Mouse (Mus musculus) limb, embryonic 14.5 days (tissue): ENCODE results near the gene Yipf1. TPM values are rescaled to one million over a fixed set of nuclear protein-coding genes. Genes with fewer than 3 reads are reported as not detected.

Experiments used
- ATAC-seq: fragments of 200-750 bp; cut with Nextera tagmentation; 2 replicates; pipeline ENCODE4 v1.8.0; 2017; ENCODE audit warnings: low read depth, moderate number of reproducible peaks, moderate TSS enrichment; ENCODE audit not compliant: low FRiP score
- DNase-seq: peaks from one replicate; pipeline ENCODE4 v3.0.0-alpha.2; 2015; ENCODE audit warnings: low spot score
- H3K27ac ChIP-seq: fragments of 300-500 bp; sonication (generic); replicated peaks from 2 replicates; pipeline ENCODE4 v1.5.1; 2014; ENCODE audit warnings: low read depth, mild to moderate bottlenecking, low read length, moderate library complexity, mixed read lengths
- H3K27me3 ChIP-seq: fragments of 300-500 bp; sonication (generic); 2 replicates; pipeline ENCODE4 v1.6.1; 2014; ENCODE audit warnings: low read length, mixed read lengths; ENCODE audit not compliant: control insufficient read depth, insufficient read depth
- H3K36me3 ChIP-seq: fragments of 300-500 bp; sonication (generic); 2 replicates; pipeline ENCODE4 v1.6.1; 2014; ENCODE audit warnings: mild to moderate bottlenecking, low read length, moderate library complexity, mixed read lengths; ENCODE audit not compliant: control insufficient read depth, insufficient read depth
- H3K4me1 ChIP-seq: fragments of 300-500 bp; sonication (generic); 2 replicates; pipeline ENCODE4 v1.6.1; 2014; ENCODE audit warnings: antibody characterized with exemption, low read length, mixed read lengths; ENCODE audit not compliant: control insufficient read depth, insufficient read depth
- H3K4me2 ChIP-seq: fragments of 300-500 bp; sonication (generic); replicated peaks from 2 replicates; pipeline ENCODE4 v1.6.1; 2014; ENCODE audit warnings: low read depth, mild to moderate bottlenecking, low read length, moderate library complexity; ENCODE audit not compliant: severe bottlenecking
- H3K4me3 ChIP-seq: fragments of 300-500 bp; sonication (generic); replicated peaks from 2 replicates; pipeline ENCODE4 v1.5.1; 2014; ENCODE audit warnings: low read length
- H3K9ac ChIP-seq: fragments of 300-500 bp; sonication (generic); 2 replicates; pipeline ENCODE4 v1.6.1; 2014; ENCODE audit warnings: mild to moderate bottlenecking, low read depth, low read length, moderate library complexity; ENCODE audit not compliant: severe bottlenecking
- H3K9me3 ChIP-seq: fragments of 300-500 bp; sonication (generic); 2 replicates; pipeline ENCODE4 v1.6.1; 2016; ENCODE audit warnings: low read length; ENCODE audit not compliant: control insufficient read depth
- POLR2A ChIP-seq: fragments of 200-500 bp; IDR thresholded peaks from 2 replicates; pipeline ENCODE4 v1.8.0; 2012; ENCODE audit warnings: inconsistent platforms, mild to moderate bottlenecking, moderate library complexity, borderline replicate concordance; ENCODE audit not compliant: insufficient read depth, insufficient read length; ENCODE audit errors: extremely low read depth
- WGBS: fragments of 180-500 bp; shearing (Covaris S2); extraction: QIAGEN DNeasy Blood & Tissue Kit; methylation state at CpG from one replicate; pipeline ENCODE4 v1.1.7; 2014; 5-methylcytosine and 5-hydroxymethylcytosine counted together
- polyA plus RNA-seq, 2 experiments: library from polyadenylated mRNA; depleted of rRNA in 1 of 2; stranded (reverse) in 1 of 2; unstranded in 1 of 2; fragments of >200 nt; fragmentation: Nextera tagmentation in 1 of 2; extraction: Ambion mirVana in 1 of 2; gene quantifications; 2 replicates each; pipeline versions ENCODE4 v1.2.1 to v1.2.3; 2012 to 2014

Gene Yipf1
- polyA plus RNA-seq, 2 experiments, result 35.8 to 55.2 TPM

DNA sequence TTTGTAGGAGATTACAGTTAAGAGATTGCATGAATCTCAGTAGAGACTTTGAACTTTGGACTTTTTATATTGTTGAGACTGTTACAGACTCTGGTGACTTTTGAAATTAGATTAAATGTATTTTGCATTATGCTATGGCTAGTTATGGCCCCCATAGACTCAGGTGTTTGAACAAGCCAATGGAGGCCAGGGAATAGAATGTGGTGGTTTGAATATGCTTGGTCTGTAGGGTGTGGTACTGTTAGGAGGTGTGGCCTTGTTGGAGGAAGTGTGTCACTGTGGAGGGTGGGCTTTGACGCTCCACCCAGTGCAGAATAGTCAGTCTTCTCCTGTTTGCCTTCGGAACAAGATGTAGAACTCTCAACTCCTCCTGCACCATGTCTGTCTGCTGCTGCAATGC is 8.9 kb downstream of the Yipf1 start:
- H3K9me3 ChIP-seq, result no peaks in the 10 kb centered on the region
- peaks cover 57% of the 10 kb centered on the region for H3K36me3 ChIP-seq

DNA sequence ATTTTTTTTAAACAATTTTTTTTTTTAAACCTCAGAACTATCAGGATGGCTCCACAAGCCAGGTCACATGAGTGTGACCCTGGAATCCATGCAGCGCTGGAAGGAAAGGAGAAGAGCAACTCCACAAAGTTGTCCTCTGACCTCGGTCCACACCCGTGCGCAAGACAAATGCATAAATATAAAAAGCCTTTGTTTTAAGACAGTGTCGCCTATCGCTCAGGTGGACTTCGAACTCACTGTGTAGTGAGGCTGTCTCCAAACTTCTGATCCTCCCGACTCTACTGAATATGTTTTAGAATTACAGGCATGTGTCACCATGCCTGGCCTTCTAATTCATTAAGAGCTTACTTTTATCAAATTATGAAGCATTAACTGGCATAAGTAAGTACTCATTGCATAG is 14.4 kb downstream of the Yipf1 start:
- no peak for DNase-seq
- no peak overlapping the region for H3K27ac ChIP-seq
- no peak for TF ChIP-seq POLR2A
- H3K9ac ChIP-seq, result no peak overlapping the region
- H3K4me1 ChIP-seq, result no peaks in the 10 kb centered on the region
- H3K4me3 ChIP-seq, result no peak overlapping the region
- no peaks in the 10 kb centered on the region for H3K27me3 ChIP-seq
- no peak for ATAC-seq
- no peak overlapping the region for H3K4me2 ChIP-seq
- no peaks in the 10 kb centered on the region for H3K9me3 ChIP-seq
- H3K36me3 ChIP-seq, result peaks cover 19% of the 10 kb centered on the region
- WGBS, result 94% methylated on average over 8 of the region's 8 CpGs

More for the DNA sequence above, 8.9 kb downstream of the Yipf1 start:
- Histone ChIP-seq H3K9ac (no peak overlapping the region), H3K4me1 (no peaks in the 10 kb centered on the region), H3K27ac (no peak overlapping the region), H3K4me2 (no peak overlapping the region), H3K4me3 (no peak overlapping the region), H3K27me3 (no peaks in the 10 kb centered on the region)
- DNase-seq, result no peak
- no peak for TF ChIP-seq POLR2A
- ATAC-seq, result no peak
- WGBS, result 91% methylated on average over 2 of the region's 2 CpGs

DNA sequence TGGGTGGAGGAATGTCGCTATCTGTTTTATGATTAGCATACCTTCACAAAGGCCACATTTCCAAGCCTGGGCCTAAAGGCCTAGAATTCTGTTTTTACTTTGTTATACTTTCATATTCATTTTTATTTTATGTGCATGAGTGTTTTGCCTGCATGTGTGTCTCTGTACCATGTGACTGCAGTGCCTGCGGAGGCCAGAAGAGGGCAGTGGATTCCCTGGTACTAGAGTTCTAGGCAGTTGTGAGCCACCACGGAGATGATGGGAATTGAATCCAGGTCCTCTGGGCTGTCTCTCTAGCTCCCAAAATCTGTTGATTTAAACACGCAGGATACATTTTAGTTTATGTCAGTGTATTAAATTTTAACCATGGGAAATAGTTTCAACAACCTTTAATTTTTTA is 19.4 kb downstream of the Yipf1 start:
- Histone ChIP-seq H3K4me1 (no peaks in the 10 kb centered on the region), H3K4me2 (no peak overlapping the region), H3K9ac (no peak overlapping the region), H3K4me3 (no peak overlapping the region), H3K27me3 (no peaks in the 10 kb centered on the region), H3K9me3 (no peaks in the 10 kb centered on the region), H3K27ac (no peak overlapping the region), H3K36me3 (peaks cover 12% of the 10 kb centered on the region)
- no peak for TF ChIP-seq POLR2A
- DNase-seq (no peak), ATAC-seq (no peak)
- WGBS, result 88% methylated on average over 4 of the region's 4 CpGs

DNA sequence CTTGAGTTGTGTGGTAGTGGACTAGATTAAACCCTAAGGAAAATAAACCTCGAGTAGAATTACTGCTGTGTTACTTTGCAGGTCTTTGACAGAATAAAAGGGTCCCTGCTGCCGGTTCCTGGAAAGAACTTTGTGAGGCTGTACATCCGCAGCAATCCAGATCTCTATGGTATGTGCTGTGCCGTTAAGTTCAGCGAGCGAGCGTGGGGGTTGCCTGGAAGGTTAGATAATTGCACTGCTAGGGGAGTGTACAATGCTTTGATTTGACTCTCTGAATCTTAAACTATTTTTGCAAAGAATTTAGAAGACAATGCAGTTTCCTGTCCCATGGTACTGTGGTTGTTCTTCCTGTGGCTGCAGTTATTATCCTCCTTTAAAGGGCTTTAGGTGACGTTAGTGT is 22.2 kb downstream of the Yipf1 start:
- 67% methylated on average over 8 of the region's 8 CpGs for WGBS
- H3K4me2 ChIP-seq, result no peak overlapping the region
- H3K4me3 ChIP-seq, result no peak overlapping the region
- H3K36me3 ChIP-seq, result peaks cover 9% of the 10 kb centered on the region; the same call in 1 of the 2 replicates
- H3K9ac ChIP-seq, result no peak overlapping the region
- no peaks in the 10 kb centered on the region for H3K27me3 ChIP-seq
- 0 out of 2 replicates have a peak, but pooled peaks cover 2% of the 10 kb centered on the region for H3K4me1 ChIP-seq
- ATAC-seq (no peak), DNase-seq (no peak)
- no peaks in the 10 kb centered on the region for H3K9me3 ChIP-seq
- H3K27ac ChIP-seq, result no peak overlapping the region
- no peak for TF ChIP-seq POLR2A

DNA sequence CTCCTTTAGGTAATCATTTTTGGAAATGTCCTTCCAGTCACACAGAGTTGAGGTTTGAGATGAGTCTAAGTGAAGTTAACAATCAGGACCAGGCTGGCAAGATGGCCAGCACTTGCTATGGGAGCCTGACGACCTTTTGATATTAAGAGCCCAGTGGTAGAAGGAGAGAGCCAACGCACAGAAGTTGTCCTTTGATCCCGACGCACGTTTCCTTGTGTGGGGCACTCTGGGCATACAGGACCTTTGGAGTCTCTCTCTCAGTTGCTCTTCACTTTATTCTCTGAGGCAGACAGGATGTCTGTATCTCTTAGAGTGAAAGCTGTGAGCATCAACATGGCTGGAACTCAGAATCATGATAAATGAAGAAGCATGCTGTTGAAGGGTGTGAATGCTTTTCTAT is 23.3 kb downstream of the Yipf1 start:
- Histone ChIP-seq H3K36me3 (peaks cover 9% of the 10 kb centered on the region; the same call in 1 of the 2 replicates), H3K4me2 (no peak overlapping the region), H3K27me3 (no peaks in the 10 kb centered on the region), H3K4me3 (no peak overlapping the region), H3K4me1 (peaks cover 2% of the 10 kb centered on the region; the same call in 1 of the 2 replicates), H3K9me3 (no peaks in the 10 kb centered on the region), H3K9ac (no peak overlapping the region), H3K27ac (no peak overlapping the region)
- WGBS, result 84% methylated on average over 5 of the region's 5 CpGs
- ATAC-seq (no peak), DNase-seq (no peak)
- no peak for TF ChIP-seq POLR2A

DNA sequence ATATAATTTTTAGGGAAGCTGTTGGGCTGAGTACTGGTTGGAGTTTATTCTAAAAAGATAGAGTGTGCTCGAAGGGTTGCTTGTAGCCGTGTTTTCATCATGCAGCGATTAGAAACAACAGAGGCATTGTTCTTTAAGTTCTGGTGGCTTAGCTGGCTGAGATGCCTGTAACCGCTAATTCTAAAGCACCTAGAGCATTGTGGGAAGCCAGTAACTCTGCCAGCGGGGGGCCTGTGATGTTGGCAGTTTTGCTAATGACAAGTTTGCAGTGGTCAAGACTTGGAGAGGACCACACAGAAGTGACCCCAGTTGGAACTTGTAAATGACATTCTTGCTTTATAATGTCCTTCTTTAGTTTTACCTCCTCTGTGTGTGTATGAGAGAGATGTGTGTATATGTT is 27.2 kb downstream of the Yipf1 start:
- WGBS, result 45% methylated on average over 5 of the region's 5 CpGs
- ATAC-seq (no peak), DNase-seq (peak; percentile 32)
- Histone ChIP-seq H3K4me2 (no peak overlapping the region; the same call in 1 of the 2 replicates), H3K9me3 (no peaks in the 10 kb centered on the region), H3K27me3 (no peaks in the 10 kb centered on the region), H3K4me3 (no peak overlapping the region), H3K36me3 (peaks cover 16% of the 10 kb centered on the region), H3K9ac (no peak overlapping the region), H3K27ac (peak overlapping the region; percentile 46; the same call in 1 of the 2 replicates), H3K4me1 (peaks cover 2% of the 10 kb centered on the region; the same call in 1 of the 2 replicates)
- TF ChIP-seq POLR2A, result no peak
